Comparison of ENCODE assay signal across 38 mouse cellular contexts in the genomic region with DNA sequence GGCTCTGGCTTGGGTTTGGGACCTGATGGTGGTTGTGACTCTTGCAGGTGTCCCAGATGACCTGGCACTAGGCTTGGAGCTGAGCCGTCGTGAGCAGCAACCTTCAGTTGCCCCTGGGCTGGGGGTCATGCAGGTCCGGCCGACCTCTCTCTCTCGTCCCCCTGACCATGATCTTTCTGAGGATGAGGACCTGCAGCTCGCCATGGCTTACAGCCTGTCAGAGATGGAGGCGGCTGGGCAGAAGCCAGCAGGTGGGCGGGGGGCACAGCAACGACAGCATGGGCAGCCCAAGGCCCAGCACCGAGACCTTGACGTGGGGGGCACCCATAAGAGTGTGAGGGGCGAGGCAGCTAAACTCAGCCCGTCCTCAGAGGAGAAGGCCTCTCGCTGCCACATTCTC. TPM values are rescaled to one million over a fixed set of nuclear protein-coding genes. Genes with fewer than 3 reads are reported as not detected.
"Had no signal": no experiment of that assay in that cellular context is flagged by ENCODE, and none has a peak within 500 bp of the region (broad histone marks: within the 10 kb centered on the region; RNA-seq: fewer than 3 reads in every experiment).

No protein-coding gene starts in this region.

- H3K9me3 ChIP-seq: embryonic facial prominence, embryonic 10.5 days; embryonic facial prominence, embryonic 12.5 days; embryonic facial prominence, embryonic 13.5 days; embryonic facial prominence, embryonic 15.5 days; forebrain, embryonic 12.5 days; forebrain, embryonic 13.5 days; forebrain, embryonic 15.5 days; heart, embryonic 10.5 days had no signal

- H3K27ac ChIP-seq: embryonic facial prominence, embryonic 10.5 days; embryonic facial prominence, embryonic 12.5 days; embryonic facial prominence, embryonic 13.5 days; embryonic facial prominence, embryonic 15.5 days; forebrain, embryonic 12.5 days; forebrain, embryonic 13.5 days; forebrain, embryonic 15.5 days; gastrocnemius, adult 2 months; heart, adult 2 months; heart, embryonic 10.5 days had no signal

- H3K9ac ChIP-seq: embryonic facial prominence, embryonic 12.5 days; embryonic facial prominence, embryonic 13.5 days; embryonic facial prominence, embryonic 15.5 days; forebrain, embryonic 12.5 days; forebrain, embryonic 13.5 days; forebrain, embryonic 15.5 days; forebrain, postnatal 0 days had no signal

- H3K4me3 ChIP-seq: embryonic facial prominence, embryonic 10.5 days; embryonic facial prominence, embryonic 12.5 days; embryonic facial prominence, embryonic 13.5 days; embryonic facial prominence, embryonic 15.5 days; erythroblast, embryonic 14.5 days; forebrain, embryonic 12.5 days; forebrain, embryonic 13.5 days; forebrain, embryonic 15.5 days; gastrocnemius, adult 2 months; heart, adult 2 months; heart, embryonic 10.5 days had no signal

- H3K27me3 ChIP-seq: embryonic facial prominence, embryonic 12.5 days; embryonic facial prominence, embryonic 13.5 days; embryonic facial prominence, embryonic 15.5 days; forebrain, embryonic 12.5 days; forebrain, embryonic 13.5 days; forebrain, embryonic 15.5 days had no signal

- H3K4me2 ChIP-seq: embryonic facial prominence, embryonic 12.5 days; embryonic facial prominence, embryonic 13.5 days; embryonic facial prominence, embryonic 15.5 days; forebrain, embryonic 12.5 days; forebrain, embryonic 13.5 days; forebrain, embryonic 15.5 days; heart, embryonic 11.5 days had no signal

- ATAC-seq: forebrain, embryonic 13.5 days; forebrain, embryonic 14.5 days; forebrain, embryonic 15.5 days; forebrain, embryonic 16.5 days; forebrain, postnatal 0 days had no signal

- DNase-seq: cerebellum, adult 2 months; cerebellum, postnatal 10 days; cerebellum, postnatal 14 days; cerebellum, postnatal 25 days; cerebellum, postnatal 36 days; embryo, embryonic 11 days; forebrain, postnatal 0 days; gastrocnemius, adult 2 months; gastrocnemius, postnatal 10 days; gastrocnemius, postnatal 14 days; gastrocnemius, postnatal 25 days; gastrocnemius, postnatal 36 days; heart, adult 11 months; heart, adult 18-20 months; heart, adult 2 months had no signal

RNA-seq across cellular contexts. Expression of gene A630095N17Rik, which starts 11.5 kb away (rescaled TPM):
- total RNA-seq: common myeloid progenitor, adult 5-6 weeks; forebrain, postnatal 0 days; gastrocnemius, adult 18-20 months; gastrocnemius, adult 2 months; gastrocnemius, adult 8-10 months; gastrocnemius, postnatal 10 days; gastrocnemius, postnatal 14 days; gastrocnemius, postnatal 25 days; gastrocnemius, postnatal 36 days; gastrocnemius, postnatal 4 days; heart, adult 18-20 months; heart, adult 2 months; heart, adult 8-10 months had no signal
- polyA plus RNA-seq: cerebellum, adult 2 months; cortical plate, adult 2 months; embryonic facial prominence, embryonic 10.5 days; embryonic facial prominence, embryonic 11.5 days; embryonic facial prominence, embryonic 12.5 days; embryonic facial prominence, embryonic 13.5 days; embryonic facial prominence, embryonic 14.5 days; embryonic facial prominence, embryonic 15.5 days; erythroblast, embryonic 14.5 days; forebrain, embryonic 12.5 days; forebrain, embryonic 13.5 days; forebrain, embryonic 14.5 days; forebrain, embryonic 15.5 days; forebrain, embryonic 16.5 days; frontal cortex, adult 2 months; gonadal fat pad, adult 2 months; heart, adult 2 months; heart, embryonic 10.5 days; heart, embryonic 11.5 days had no signal

RNA-seq across cellular contexts. Expression of gene Ptprn, which starts 20.9 kb away (rescaled TPM):
- total RNA-seq: gastrocnemius, adult 18-20 months; gastrocnemius, adult 2 months; gastrocnemius, postnatal 25 days; granulocyte monocyte progenitor cell, adult 5-6 weeks had no signal
- polyA plus RNA-seq: erythroblast, embryonic 14.5 days had no signal
